Mouse (Mus musculus) megakaryocyte, embryonic 14.5 days (primary cell): ENCODE results near the gene Jak1. TPM values are rescaled to one million over a fixed set of nuclear protein-coding genes. Genes with fewer than 3 reads are reported as not detected.

ENCODE experiments used
- H3K27me3 ChIP-seq: replicated peaks from 2 replicates; pipeline ENCODE3; 2012; ENCODE audit warnings: inconsistent platforms
- H3K36me3 ChIP-seq: replicated peaks from 2 replicates; pipeline ENCODE3; 2012; ENCODE audit warnings: low read length, inconsistent platforms, mixed read lengths
- H3K4me1 ChIP-seq: 2 replicates; pipeline ENCODE4 v1.6.1; 2012; ENCODE audit warnings: inconsistent platforms
- H3K4me3 ChIP-seq: replicated peaks from 2 replicates; pipeline ENCODE3; 2012; ENCODE audit warnings: moderate library complexity, mild to moderate bottlenecking, inconsistent platforms
- H3K9me3 ChIP-seq: 2 replicates; pipeline ENCODE4 v1.6.1; 2012; ENCODE audit warnings: inconsistent platforms
- FLI1 ChIP-seq: IDR thresholded peaks from 2 replicates; pipeline ENCODE4 v1.6.1; 2012; ENCODE audit warnings: low read length, inconsistent platforms, mixed read lengths
- GATA1 ChIP-seq: IDR thresholded peaks from 3 replicates; pipeline ENCODE4 v1.6.1; 2012; ENCODE audit warnings: mixed read lengths, low read length, inconsistent platforms, borderline replicate concordance
- polyA plus RNA-seq: library from polyadenylated mRNA; stranded (reverse); fragments of >175 nt; gene quantifications from 2 replicates; pipeline ENCODE4 v1.2.3, GENCODE M21; 2012; ENCODE audit warnings: low replicate concordance; ENCODE audit not compliant: insufficient read depth

Gene Jak1
- polyA plus RNA-seq, 1 experiment, result 60.1 TPM

DNA sequence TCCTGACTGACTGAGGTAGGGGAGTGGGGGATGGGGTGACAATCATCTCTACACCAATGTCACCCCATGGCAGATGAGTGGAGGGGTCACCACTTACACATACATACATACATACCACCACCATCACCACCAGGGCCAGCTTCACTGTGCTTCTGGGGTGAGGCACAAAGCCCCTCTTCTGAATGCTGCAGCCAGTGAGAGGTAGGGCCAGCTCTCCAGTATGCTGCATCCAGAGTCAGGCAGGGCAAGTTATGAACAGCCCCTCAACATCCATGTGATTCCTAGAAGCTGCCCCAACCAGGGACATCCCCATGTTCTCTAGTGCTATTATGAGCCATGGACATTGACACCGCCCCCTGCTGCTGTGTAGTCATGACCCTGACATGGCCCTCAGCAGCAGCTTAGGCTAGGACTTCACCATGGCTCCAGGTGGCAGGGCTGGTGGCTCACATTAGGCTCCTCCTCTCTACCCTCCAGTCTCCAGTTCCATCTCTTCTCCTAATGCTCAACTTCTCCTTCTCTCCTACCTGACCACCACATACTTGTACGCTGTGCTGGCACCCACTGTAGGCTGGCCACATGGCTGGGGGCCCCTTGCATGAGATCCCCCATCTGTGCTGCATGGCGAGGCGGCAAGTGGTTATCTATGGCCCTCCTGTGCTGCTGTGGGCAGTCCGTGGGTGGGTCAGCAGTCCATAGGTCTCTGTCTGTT is 24.8 kb downstream of the Jak1 start:
- H3K9me3 ChIP-seq, result no peaks in the 10 kb centered on the region
- H3K4me3 ChIP-seq, result peak overlapping the region; percentile 74
- TF ChIP-seq FLI1, result no peak
- no peak for TF ChIP-seq GATA1
- peaks cover 36% of the 10 kb centered on the region for H3K36me3 ChIP-seq
- peaks cover 86% of the 10 kb centered on the region for H3K4me1 ChIP-seq
- H3K27me3 ChIP-seq, result no peaks in the 10 kb centered on the region

DNA sequence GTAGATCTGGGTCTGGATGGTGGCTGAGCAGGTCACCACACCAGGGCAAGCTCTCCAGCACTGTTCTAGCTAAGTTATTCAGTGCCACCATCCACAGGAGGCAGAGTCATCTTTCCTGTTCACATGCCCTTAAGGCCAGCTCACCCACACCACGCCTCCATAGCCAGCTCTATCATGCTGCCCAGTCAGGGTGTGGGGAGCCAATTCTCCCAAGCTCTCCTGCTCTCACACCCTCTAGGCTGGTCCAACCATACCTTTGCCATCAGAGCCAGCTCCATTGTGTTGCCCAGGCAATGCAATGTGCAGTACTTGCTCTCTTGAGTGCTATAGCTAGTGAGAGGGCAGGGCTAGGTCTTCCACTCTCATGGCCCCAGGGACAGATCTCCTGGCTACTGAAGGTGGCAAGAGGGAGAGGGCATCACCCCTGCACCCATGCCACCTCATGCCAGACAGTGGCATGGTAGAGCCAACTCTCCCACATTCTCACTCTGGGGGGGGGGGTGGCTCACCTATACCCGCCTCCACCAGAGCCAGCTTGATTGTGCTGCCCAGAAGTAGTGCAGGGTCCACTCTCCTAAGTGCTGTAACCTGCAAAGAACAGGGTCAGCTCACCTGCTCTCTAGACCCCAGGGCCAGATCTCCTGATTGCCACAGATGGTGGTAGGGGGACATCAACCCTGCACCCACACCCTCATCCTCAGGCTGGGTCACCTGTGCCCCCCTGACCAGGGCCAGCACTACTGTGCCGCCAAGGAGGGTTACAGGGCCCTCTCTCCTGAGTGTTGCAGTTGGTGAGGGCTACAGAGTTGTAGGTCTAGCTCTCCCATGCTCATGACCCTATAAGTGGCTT is 25.5 kb downstream of the Jak1 start:
- H3K9me3 ChIP-seq, result no peaks in the 10 kb centered on the region
- no peaks in the 10 kb centered on the region for H3K27me3 ChIP-seq
- TF ChIP-seq FLI1 (no peak), GATA1 (no peak)
- peaks cover 86% of the 10 kb centered on the region for H3K4me1 ChIP-seq
- H3K4me3 ChIP-seq, result peak overlapping the region; percentile 74
- peaks cover 36% of the 10 kb centered on the region for H3K36me3 ChIP-seq

DNA sequence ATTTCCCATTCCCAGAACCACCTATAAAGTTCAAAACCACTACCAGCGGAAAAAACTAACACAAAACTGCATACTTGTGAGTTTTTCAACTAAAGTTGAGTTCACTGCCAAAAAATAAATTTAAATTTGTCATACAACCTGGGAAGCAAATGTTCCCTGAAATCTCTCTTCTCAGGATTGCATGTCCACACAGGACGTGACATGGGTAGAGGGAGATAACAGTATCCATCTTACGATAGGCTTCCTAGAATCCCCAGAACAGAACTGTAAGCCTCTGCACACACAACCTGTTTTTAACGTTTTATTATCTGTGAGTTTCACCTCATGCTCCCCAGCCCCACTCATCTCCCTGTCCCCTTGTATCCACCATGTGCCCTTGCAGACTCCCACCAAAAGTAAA is 26.5 kb downstream of the Jak1 start:
- Histone ChIP-seq H3K36me3 (peaks cover 36% of the 10 kb centered on the region), H3K4me1 (peaks cover 86% of the 10 kb centered on the region), H3K27me3 (no peaks in the 10 kb centered on the region), H3K4me3 (no peak overlapping the region), H3K9me3 (no peaks in the 10 kb centered on the region)
- TF ChIP-seq GATA1, result no peak
- TF ChIP-seq FLI1, result no peak

DNA sequence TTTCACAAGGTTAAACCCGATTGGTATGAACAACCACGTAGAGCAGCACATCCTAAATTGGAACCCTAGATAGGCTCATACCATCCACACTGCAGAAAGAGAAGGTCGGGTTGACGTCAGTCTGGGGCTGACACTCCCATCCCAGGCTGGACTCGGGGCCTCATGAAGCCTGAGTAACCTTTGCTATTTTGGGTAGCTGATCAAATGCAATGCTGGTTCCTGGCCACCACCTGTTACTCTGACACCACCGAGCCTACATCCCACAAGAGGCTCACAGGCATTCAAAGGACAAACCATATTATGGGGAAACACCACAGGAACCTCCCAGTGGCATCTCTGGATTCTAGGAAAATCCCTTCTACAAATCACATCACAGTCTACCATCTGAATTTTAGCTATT is 28.3 kb downstream of the Jak1 start:
- H3K4me1 ChIP-seq, result peaks cover 95% of the 10 kb centered on the region
- no peaks in the 10 kb centered on the region for H3K9me3 ChIP-seq
- H3K27me3 ChIP-seq, result no peaks in the 10 kb centered on the region
- TF ChIP-seq GATA1, result no peak
- no peak for TF ChIP-seq FLI1
- no peak overlapping the region for H3K4me3 ChIP-seq
- peaks cover 46% of the 10 kb centered on the region for H3K36me3 ChIP-seq

DNA sequence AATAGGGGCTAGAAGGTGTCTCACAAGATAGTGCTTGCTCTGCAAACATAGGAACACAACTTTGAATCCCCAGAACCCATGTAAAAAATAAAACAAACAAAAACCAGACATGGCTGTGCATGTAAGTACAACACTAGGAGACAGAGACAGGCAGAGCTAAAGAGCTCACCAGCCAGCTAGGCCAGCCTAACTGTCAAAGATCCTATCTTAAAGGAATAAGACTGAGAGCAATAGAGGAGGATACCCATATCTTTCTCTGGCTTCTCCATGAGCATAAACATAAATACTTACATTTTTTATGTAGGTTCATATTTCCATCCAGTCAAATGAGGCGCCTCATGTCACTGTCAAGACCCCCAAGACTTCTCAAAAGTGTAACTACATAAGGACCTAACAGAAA is 29.1 kb downstream of the Jak1 start:
- Histone ChIP-seq H3K4me3 (no peak overlapping the region), H3K27me3 (no peaks in the 10 kb centered on the region), H3K4me1 (peaks cover 97% of the 10 kb centered on the region), H3K36me3 (peaks cover 42% of the 10 kb centered on the region), H3K9me3 (no peaks in the 10 kb centered on the region)
- no peak for TF ChIP-seq FLI1
- no peak for TF ChIP-seq GATA1

DNA sequence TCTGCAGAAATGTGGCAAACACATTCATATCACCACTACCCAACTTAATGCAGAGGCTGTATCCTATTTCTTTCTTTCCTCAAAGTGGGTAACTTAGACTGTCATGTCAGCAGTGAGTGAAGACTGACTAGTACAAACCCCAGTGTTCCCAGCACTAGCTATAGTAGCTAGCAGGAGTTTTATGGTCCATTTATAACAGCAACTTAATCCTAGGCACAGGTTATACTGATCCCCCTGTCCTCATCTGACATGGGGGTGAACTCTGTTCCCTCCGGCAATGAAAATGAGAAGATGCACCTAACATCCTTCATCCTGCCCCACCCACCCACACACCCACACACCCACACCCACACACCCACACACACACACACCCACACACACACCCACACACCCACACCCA is 30.3 kb downstream of the Jak1 start:
- Histone ChIP-seq H3K4me3 (peak overlapping the region; percentile 78), H3K27me3 (no peaks in the 10 kb centered on the region), H3K36me3 (peaks cover 41% of the 10 kb centered on the region), H3K4me1 (peaks cover 97% of the 10 kb centered on the region), H3K9me3 (no peaks in the 10 kb centered on the region)
- TF ChIP-seq GATA1, result no peak
- no peak for TF ChIP-seq FLI1

DNA sequence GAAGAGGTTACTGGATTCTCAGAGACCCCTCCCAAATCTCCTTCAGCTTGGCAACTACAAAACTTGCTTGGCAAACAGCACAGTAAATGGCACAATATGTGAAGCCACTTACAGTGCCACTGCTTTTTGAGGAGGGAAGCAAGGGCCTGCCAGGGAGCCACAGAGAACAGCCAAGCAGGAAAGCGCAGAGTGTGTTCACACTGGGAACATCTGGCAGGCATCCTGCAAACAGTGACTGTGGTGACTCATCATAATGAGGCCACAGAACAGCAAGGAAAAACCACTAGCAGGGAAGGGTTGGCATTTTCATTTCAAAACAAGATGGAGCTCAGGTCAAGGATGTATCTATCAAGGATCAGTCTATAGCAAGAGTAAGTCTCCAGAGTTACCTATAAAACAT is 30.8 kb downstream of the Jak1 start:
- Histone ChIP-seq H3K4me1 (peaks cover 96% of the 10 kb centered on the region), H3K36me3 (peaks cover 40% of the 10 kb centered on the region), H3K27me3 (no peaks in the 10 kb centered on the region), H3K9me3 (no peaks in the 10 kb centered on the region), H3K4me3 (peak overlapping the region; percentile 78)
- no peak for TF ChIP-seq FLI1
- TF ChIP-seq GATA1, result no peak

DNA sequence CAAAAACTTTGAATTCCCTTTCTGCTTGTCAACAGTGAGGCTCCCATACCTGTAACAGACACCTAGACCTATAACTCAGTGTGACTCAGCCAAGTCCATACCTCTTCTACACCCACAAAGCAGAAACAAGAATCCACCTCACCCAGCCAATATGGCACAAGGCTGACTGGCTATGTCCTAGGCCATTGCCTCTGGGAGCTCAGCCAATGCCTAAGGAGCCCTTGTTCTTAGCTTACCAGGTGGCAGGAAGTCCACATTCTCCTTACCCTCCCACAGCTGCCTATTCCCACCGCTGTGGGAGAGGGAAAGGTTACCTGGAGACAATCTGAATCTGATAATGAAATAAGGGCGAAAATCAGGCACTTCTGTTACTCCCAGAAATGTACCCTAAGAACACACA is 34.5 kb downstream of the Jak1 start:
- peaks cover 84% of the 10 kb centered on the region for H3K4me1 ChIP-seq
- no peaks in the 10 kb centered on the region for H3K27me3 ChIP-seq
- no peaks in the 10 kb centered on the region for H3K9me3 ChIP-seq
- no peak for TF ChIP-seq GATA1
- no peak for TF ChIP-seq FLI1
- H3K4me3 ChIP-seq, result no peak overlapping the region
- peaks cover 27% of the 10 kb centered on the region for H3K36me3 ChIP-seq

DNA sequence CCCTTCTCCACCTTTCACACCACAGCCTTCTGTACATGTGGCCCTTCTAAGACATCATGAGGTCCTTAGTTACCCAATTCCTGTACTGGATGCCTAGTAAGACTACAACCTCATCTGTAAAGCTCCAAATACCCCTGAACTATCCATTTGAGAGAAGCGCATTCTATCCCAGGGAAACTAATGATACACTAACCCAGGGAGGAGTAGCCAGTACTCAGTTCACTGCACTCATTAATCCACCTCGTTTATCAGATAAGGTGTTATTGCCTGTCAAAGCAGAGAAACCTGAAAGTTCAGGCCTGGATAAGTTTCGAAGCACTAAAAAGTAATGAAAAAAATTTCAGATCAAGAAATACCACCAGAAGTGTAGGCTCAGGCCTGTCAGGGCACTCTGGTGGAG is 37.7 kb downstream of the Jak1 start:
- Histone ChIP-seq H3K9me3 (no peaks in the 10 kb centered on the region), H3K27me3 (no peaks in the 10 kb centered on the region), H3K36me3 (peaks cover 22% of the 10 kb centered on the region), H3K4me3 (no peak overlapping the region), H3K4me1 (peaks cover 80% of the 10 kb centered on the region)
- no peak for TF ChIP-seq GATA1
- no peak for TF ChIP-seq FLI1

DNA sequence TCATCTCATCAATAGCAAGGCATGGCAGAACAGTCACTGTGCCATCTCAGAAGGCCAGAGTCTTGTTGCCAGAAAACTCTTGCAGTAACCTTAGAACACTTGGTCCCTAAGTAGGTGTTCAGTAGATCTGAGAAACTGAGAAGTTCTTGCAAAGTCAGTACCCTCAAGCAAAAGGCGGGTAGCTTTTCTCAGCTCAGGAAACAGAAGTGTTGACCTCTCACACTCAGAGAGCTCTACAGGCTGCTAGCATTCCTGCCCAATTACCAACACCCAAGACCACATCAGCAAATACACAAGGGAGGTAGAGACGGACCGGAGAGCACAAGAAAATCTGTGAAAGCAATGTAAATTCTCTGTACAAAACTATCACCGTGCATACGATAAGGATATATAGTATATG is 39.1 kb downstream of the Jak1 start:
- TF ChIP-seq GATA1 (no peak), FLI1 (no peak)

More for the DNA sequence above, 39.1 kb downstream of the Jak1 start:
- H3K4me3 ChIP-seq, result no peak overlapping the region
- H3K9me3 ChIP-seq, result no peaks in the 10 kb centered on the region
- H3K4me1 ChIP-seq, result peaks cover 78% of the 10 kb centered on the region
- H3K27me3 ChIP-seq, result no peaks in the 10 kb centered on the region
- peaks cover 16% of the 10 kb centered on the region for H3K36me3 ChIP-seq
